Mouse (Mus musculus): ENCODE data around the gene Aen. TPM values are rescaled to one million over a fixed set of nuclear protein-coding genes. Genes with fewer than 3 reads are reported as not detected.
A peak's percentile ranks its signal among the peaks of the same experiment; 100 is the strongest.

Aen gene
- polyA plus RNA-seq (2015; fragmentation: Nextera tagmentation; extraction: Ambion mirVana): 38.7 and 41.8 TPM in 2 replicates

DNA sequence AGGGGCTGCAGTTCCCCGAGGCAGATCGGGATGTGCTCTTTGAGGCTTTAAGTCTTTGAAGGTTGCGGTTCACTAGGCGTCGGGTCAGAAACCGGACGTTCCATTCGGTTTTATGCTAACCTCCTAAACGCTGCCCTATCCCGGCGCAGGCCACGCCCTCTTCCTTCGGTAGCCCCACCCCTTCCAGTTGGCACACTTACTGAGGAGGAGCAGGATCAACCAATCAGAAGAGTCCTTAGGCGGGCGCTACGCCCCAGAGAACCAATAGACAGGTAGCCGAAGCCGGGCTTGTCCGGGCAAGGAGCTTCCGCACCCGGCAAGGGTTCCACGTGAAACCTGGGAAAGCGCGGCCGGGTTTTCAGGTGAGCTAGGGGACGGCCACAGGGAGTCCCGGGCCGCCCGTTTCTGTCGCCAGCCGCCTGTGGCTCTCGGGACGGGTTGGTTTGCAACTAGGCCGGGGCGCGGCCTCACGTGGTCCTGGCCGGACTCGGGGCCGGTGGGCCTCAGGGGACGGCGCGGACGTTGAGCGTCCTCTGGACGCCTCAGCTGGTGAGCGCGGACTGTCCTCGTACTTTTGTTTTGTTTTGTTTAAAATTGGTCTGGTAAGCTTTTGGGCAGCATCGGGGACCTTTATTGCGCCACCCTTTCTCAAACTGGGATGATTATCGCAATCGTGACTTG, at the start of gene Aen:
Aen (plus strand) TSS at position 202 of the 681 bp plus-strand sequence.
- Histone ChIP-seq H3K9ac (peak within 1 kb of the TSS; percentile 78), H3K36me3 (0 out of 2 replicates have a peak, but pooled peaks cover 5% of the 10 kb centered on the region), H3K27ac (0 out of 2 replicates have a peak within 1 kb of the TSS, but pooled peaks have one; percentile 52), H3K4me1 (peaks cover 19% of the 10 kb centered on the region), H3K27me3 (no peaks in the 10 kb centered on the region), H3K4me3 (peak within 1 kb of the TSS; percentile 92), H3K9me3 (no peaks in the 10 kb centered on the region), H3K4me2 (peak within 1 kb of the TSS; percentile 74)
- under 1% methylated on average over 53 of the region's 53 CpGs for WGBS
- peak; percentile 96 for ATAC-seq (ENCODE audit: insufficient number of reproducible peaks, low FRiP score, low TSS enrichment, low read depth)

DNA sequence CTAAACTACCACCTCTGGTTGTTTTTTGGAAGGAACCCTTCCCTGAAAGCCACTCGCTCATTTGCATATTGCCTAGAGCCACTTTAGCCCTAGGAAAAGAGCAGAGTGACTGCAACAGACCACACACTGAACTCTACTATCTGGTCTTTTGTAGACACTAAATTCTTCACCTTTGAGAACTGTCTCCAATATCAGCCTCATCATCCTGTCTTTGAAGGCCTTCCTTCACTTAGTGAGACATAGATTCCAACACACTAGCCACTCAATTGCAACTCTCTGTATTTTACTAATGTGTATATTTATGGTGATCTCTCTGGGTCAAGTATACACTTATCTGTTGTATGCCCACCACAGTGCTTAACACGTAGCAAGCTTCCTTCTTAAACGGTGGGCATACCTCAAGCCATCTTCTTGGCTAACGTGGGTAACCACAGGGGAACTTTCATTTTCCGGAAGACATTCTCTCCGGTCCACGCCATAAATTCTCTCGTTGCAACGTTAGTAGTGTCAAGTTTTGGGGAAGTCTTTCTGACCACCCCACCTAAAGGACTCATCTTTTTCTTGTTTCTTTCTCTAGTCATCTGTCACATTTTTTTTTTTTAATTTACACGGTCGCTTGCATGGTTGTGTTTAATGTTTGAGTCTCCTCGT, 49.5 kb upstream of the Aen start:
- no peak for ATAC-seq (ENCODE audit: insufficient number of reproducible peaks, low FRiP score, low TSS enrichment, low read depth)
- no peaks in the 10 kb centered on the region for H3K27me3 ChIP-seq
- H3K9me3 ChIP-seq: no peaks in the 10 kb centered on the region
- peak overlapping the region; percentile 83 for H3K9ac ChIP-seq
- peaks cover 5% of the 10 kb centered on the region; the same call in 1 of the 2 replicates for H3K4me1 ChIP-seq
- H3K36me3 ChIP-seq: peaks cover 30% of the 10 kb centered on the region
- H3K4me3 ChIP-seq: peak overlapping the region; percentile 88
- peak overlapping the region; percentile 71; the same call in 1 of the 2 replicates for H3K27ac ChIP-seq
- peak overlapping the region; percentile 58 for H3K4me2 ChIP-seq
- 32% methylated on average over 12 of the region's 12 CpGs for WGBS

DNA sequence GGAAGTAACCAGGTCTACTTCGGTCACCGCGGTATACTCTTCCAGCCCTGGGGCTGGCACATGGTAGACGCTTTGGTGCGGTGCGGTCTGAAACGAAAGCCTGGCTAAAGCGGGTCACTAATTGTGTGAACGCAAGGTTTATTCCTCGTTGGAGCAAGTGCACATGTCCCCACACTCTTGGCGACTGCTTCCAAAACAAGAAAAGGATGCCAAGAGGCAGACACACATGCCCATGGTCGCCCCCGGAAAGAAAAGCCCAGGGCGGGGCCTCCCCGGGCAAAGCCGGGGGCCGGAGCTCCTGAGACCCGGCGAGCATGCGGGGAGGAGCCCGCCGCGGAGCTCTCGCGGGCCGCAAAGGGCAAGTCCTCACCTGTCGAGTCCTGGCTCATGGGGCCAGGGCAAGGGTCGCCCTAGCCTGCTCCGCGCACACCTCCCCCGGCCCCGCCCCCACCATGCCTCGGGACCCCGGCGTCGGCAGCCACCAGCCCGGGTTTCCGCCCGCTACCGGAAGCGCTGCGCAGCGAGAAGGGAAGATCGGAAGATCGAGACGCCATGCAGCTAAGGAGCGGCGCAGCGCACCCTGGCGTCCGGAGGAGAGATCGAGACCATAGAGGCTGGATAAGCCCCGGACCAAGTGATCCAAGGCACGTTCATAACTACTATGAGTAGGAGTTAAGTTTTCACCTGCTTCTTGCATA, 48.8 kb upstream of the Aen start, which contains the start of gene Det1:
Det1 (minus strand) TSS at position 527 of the 698 bp plus-strand sequence.
- Histone ChIP-seq H3K27ac (peak within 1 kb of the TSS; percentile 71), H3K4me1 (peaks cover 5% of the 10 kb centered on the region; the same call in 1 of the 2 replicates), H3K4me2 (peak within 1 kb of the TSS; percentile 58), H3K27me3 (no peaks in the 10 kb centered on the region), H3K9ac (peak within 1 kb of the TSS; percentile 83), H3K36me3 (peaks cover 24% of the 10 kb centered on the region), H3K4me3 (peak within 1 kb of the TSS; percentile 88), H3K9me3 (no peaks in the 10 kb centered on the region)
- ATAC-seq (ENCODE audit: insufficient number of reproducible peaks, low FRiP score, low TSS enrichment, low read depth): peak; percentile 86
- WGBS: 1% methylated on average over 45 of the region's 54 CpGs

DNA sequence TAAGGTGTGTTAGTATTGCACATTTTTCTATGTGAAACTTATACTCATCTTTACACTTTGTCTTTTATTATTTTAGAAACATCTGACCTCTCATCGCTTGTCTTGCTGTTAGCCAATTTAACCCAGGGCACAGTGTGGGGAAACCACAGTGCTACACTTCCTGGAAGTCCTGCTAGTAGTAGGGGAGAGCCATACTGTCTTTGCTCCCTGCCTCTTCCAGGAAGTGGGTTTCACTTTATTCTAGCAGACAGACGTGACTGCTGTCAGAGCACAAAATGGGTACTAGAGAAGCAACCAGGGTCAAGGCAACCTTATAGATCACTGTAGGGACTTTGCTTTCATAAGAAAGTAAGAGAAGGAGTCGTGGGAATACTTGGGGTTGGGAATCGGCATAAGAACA, 41.6 kb upstream of the Aen start:
- Histone ChIP-seq H3K4me1 (no peaks in the 10 kb centered on the region), H3K27me3 (no peaks in the 10 kb centered on the region), H3K4me3 (no peak overlapping the region), H3K9ac (no peak overlapping the region), H3K4me2 (no peak overlapping the region), H3K27ac (no peak overlapping the region), H3K36me3 (no peaks in the 10 kb centered on the region), H3K9me3 (no peaks in the 10 kb centered on the region)
- no peak for ATAC-seq (ENCODE audit: insufficient number of reproducible peaks, low FRiP score, low TSS enrichment, low read depth)
- WGBS: 63% methylated on average over 4 of the region's 4 CpGs

DNA sequence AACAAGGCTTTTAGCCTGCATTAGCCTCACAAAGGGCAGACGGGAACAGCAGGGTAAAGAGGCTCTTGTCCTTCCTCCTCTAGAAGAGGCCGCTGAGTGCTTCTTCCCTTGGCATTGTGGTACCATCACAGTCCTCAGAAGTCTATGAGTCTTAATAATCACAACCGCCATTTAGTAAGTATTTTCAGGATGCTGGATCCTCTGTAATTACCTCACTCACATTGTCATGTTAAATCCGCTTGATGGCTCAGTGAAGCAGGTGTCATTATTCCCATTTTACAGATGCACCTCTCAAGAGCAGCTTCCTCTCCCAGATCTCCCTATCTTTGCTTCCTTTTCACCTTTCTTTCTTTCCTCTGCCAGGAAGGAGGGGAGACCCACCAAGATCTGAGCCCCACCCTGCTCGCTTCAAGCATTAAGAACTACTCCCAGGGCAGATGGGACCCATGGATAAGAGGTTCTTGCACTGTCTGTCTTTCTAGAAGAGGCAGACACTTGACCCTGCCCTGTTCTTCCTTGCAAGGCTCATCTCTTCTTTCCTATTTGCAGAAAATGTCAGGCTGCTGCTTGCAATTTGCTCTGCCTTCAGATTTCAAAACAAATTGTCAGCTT, 40.5 kb upstream of the Aen start:
- Histone ChIP-seq H3K27ac (no peak overlapping the region), H3K9ac (no peak overlapping the region), H3K36me3 (no peaks in the 10 kb centered on the region), H3K27me3 (no peaks in the 10 kb centered on the region), H3K9me3 (no peaks in the 10 kb centered on the region), H3K4me2 (no peak overlapping the region), H3K4me1 (no peaks in the 10 kb centered on the region), H3K4me3 (no peak overlapping the region)
- no peak for ATAC-seq (ENCODE audit: insufficient number of reproducible peaks, low FRiP score, low TSS enrichment, low read depth)
- 70% methylated on average over 5 of the region's 5 CpGs for WGBS

DNA sequence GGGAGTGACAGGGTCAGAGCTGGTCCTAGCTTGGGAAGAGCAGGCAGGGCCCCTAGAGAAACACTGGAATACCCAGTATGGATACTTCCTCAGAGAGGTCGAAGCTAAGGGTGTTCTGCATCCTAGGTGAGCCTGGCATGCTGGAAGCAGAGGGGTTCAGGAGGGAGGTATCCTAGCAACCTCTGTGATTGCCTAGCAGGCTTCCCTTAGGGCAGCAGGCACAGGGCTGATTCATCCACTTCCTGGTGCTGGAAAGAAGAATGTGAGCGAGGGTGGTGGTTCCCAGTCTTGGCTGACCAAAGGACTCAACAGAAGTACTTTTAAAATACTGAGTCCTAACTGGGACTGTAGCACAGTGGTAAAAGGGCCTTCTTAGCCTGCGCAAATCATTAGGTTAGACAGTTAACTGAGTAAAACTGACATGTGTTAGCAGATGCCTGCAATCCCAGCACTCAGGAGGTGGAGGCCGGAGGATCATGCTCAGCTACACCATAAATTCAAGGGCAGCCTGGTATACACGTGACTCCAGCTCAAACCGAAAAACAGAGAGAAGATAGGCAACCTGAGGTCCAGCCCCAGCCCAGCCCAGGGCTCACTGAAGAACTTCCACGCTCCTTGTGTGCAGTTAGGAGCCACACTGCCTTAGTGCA, 31.7 kb upstream of the Aen start:
- Histone ChIP-seq H3K9ac (no peak overlapping the region), H3K27me3 (no peaks in the 10 kb centered on the region), H3K4me3 (no peak overlapping the region), H3K9me3 (no peaks in the 10 kb centered on the region), H3K4me1 (no peaks in the 10 kb centered on the region), H3K27ac (no peak overlapping the region), H3K4me2 (no peak overlapping the region), H3K36me3 (no peaks in the 10 kb centered on the region)
- 58% methylated on average over 7 of the region's 7 CpGs for WGBS
- ATAC-seq (ENCODE audit: insufficient number of reproducible peaks, low FRiP score, low TSS enrichment, low read depth): no peak

DNA sequence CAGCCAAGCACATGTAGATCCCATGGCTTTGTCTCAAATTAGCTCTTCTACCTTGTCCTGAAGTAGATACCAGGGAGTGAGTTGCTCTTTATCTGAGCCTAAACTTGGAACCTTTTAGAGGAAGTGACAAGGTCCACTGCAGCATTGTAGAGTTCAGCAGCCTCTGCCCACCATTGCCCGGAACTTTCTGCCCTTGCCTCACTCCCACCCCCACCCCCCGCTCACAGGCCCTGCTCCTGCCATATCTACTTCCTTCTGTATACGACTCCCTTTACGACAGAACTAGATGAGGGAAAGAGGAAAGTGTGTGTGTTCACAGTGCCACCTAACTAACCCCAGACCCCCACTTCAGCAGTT, 31.2 kb upstream of the Aen start:
- no peaks in the 10 kb centered on the region for H3K27me3 ChIP-seq
- no peaks in the 10 kb centered on the region for H3K9me3 ChIP-seq
- WGBS: 53% methylated on average over 4 of the region's 4 CpGs
- H3K4me3 ChIP-seq: no peak overlapping the region
- no peak overlapping the region for H3K4me2 ChIP-seq
- H3K4me1 ChIP-seq: no peaks in the 10 kb centered on the region
- no peak overlapping the region for H3K9ac ChIP-seq
- no peak overlapping the region for H3K27ac ChIP-seq
- ATAC-seq (ENCODE audit: insufficient number of reproducible peaks, low FRiP score, low TSS enrichment, low read depth): no peak
- no peaks in the 10 kb centered on the region for H3K36me3 ChIP-seq

DNA sequence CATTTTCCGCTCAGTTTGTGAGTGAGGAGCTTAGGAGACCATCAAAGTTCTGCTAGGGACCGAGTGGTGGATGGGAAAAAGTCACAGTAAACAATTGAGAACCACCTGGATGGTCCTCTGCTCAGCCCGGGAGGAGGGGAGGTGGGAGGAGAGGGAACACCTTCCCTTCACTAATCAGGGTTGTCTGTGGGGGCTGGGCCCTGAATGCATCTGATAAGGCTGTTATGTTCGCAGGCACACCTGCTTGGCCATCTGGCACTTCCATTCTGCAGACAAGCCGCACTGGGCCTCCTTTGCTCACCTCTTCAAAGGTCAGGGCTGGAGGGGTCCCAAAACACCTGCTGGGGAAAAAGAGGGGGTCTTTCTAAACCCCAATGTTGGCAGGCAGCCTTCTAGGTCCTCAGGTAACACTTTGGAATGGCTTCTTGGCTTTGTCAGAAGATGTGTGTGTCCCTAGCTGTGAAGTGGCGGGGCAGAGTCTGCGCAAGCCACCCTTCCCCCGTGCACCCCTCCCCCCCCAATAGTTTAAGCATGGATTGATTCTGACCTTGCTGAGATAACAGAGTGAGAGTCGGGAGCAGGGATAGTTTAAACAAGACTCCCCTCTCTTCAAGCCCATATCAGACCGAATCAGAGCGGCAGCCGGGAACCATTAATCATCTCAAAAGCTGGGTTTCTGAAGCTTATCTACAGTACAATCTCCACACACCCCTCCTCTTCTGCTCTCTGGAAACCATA, 30.3 kb upstream of the Aen start:
- no peak for ATAC-seq (ENCODE audit: insufficient number of reproducible peaks, low FRiP score, low TSS enrichment, low read depth)

DNA sequence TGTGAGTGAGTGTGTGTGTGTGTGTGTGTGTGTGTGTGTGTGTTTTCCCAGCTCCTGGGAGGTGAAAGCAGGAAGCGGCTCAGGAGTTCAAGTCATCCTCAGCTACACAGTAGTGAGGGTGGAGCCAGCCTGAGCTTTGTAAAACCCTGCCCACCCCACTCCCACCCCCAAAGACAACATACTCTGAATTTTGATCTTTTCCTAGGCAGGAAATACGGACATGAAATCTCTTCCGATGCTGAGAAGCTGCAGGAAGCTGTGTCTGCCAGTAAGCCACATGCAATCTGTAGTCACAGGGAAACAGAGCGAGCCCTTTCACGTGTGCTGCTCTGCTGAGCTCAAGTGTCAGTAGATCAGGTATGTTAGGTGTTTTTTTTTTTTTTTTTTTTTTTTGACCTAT, 26.9 kb upstream of the Aen start:
- no peak for ATAC-seq (ENCODE audit: insufficient number of reproducible peaks, low FRiP score, low TSS enrichment, low read depth)
- H3K9me3 ChIP-seq: no peaks in the 10 kb centered on the region
- 61% methylated on average over 5 of the region's 5 CpGs for WGBS

More for the DNA sequence above, 30.3 kb upstream of the Aen start:
- Histone ChIP-seq H3K27me3 (no peaks in the 10 kb centered on the region), H3K4me1 (no peaks in the 10 kb centered on the region), H3K9me3 (no peaks in the 10 kb centered on the region), H3K27ac (no peak overlapping the region), H3K4me3 (no peak overlapping the region), H3K4me2 (no peak overlapping the region), H3K36me3 (no peaks in the 10 kb centered on the region), H3K9ac (no peak overlapping the region)
- 43% methylated on average over 12 of the region's 12 CpGs for WGBS

DNA sequence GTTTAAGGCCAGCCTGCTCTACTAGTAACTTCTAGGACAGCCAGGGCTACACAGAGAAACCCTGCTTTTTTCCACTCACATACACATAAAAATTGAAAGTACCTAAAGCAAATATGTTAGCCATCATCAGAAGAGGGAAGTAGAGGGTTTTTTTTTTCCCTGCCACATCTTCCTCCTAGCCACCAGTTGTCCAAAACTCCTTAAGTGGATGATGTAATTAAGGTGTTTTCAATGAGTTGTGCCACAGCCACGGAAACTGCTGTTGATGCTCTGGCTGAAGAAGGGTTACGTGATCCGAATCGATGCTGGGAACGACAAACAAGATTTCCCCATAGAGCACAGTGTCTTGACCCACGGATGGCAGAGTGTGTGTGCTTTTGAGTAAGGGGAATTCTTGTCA, 23.3 kb upstream of the Aen start:
- no peak for ATAC-seq (ENCODE audit: insufficient number of reproducible peaks, low FRiP score, low TSS enrichment, low read depth)
- no peak overlapping the region for H3K4me3 ChIP-seq
- no peak overlapping the region for H3K27ac ChIP-seq
- no peaks in the 10 kb centered on the region for H3K36me3 ChIP-seq
- no peaks in the 10 kb centered on the region for H3K4me1 ChIP-seq
- H3K4me2 ChIP-seq: no peak overlapping the region
- no peak overlapping the region for H3K9ac ChIP-seq
- H3K27me3 ChIP-seq: no peaks in the 10 kb centered on the region
- H3K9me3 ChIP-seq: no peaks in the 10 kb centered on the region
- WGBS: 88% methylated on average over 6 of the region's 6 CpGs

More for the DNA sequence above, 26.9 kb upstream of the Aen start:
- Histone ChIP-seq H3K27me3 (no peaks in the 10 kb centered on the region), H3K27ac (no peak overlapping the region), H3K36me3 (no peaks in the 10 kb centered on the region), H3K4me2 (no peak overlapping the region), H3K9ac (no peak overlapping the region), H3K4me3 (no peak overlapping the region), H3K4me1 (no peaks in the 10 kb centered on the region)

DNA sequence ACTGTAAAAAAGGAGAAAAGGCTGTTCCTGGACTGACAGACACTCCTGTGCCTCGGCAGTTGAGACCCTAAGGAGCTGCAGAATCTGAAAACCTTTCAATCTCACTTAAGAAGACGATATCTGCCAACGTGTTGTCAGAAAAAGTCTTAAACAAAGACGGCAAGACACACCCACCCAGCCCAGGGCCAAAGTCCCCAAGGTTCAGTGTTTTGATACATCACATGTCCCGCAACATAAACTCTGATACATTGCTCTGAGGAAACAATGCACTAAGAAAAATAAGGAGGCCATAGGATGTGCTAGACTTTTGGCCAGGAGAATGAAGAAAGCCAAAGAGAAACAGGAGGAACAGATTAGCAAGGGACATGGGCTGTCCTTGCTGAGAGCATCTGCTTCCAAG, 22.8 kb upstream of the Aen start:
- no peak for ATAC-seq (ENCODE audit: insufficient number of reproducible peaks, low FRiP score, low TSS enrichment, low read depth)
- no peak overlapping the region for H3K4me3 ChIP-seq
- 72% methylated on average over 5 of the region's 5 CpGs for WGBS
- H3K36me3 ChIP-seq: no peaks in the 10 kb centered on the region
- H3K9me3 ChIP-seq: no peaks in the 10 kb centered on the region
- H3K27ac ChIP-seq: no peak overlapping the region
- no peak overlapping the region for H3K9ac ChIP-seq
- H3K4me1 ChIP-seq: no peaks in the 10 kb centered on the region
- no peak overlapping the region for H3K4me2 ChIP-seq
- H3K27me3 ChIP-seq: no peaks in the 10 kb centered on the region

Data from limb, embryonic 15.5 days (tissue).